Mouse (Mus musculus) kidney, adult 11 months (tissue): ENCODE results near the gene Hist1h1d.
"Not testable (repeated sequence)": the region's sequence is repeated elsewhere in the genome, so short reads cannot be mapped to it uniquely, and the experiment has no call there.

ENCODE experiments used
- DNase-seq: peaks from one replicate; pipeline ENCODE4 v3.0.0; 2022

Hist1h1d gene

DNA sequence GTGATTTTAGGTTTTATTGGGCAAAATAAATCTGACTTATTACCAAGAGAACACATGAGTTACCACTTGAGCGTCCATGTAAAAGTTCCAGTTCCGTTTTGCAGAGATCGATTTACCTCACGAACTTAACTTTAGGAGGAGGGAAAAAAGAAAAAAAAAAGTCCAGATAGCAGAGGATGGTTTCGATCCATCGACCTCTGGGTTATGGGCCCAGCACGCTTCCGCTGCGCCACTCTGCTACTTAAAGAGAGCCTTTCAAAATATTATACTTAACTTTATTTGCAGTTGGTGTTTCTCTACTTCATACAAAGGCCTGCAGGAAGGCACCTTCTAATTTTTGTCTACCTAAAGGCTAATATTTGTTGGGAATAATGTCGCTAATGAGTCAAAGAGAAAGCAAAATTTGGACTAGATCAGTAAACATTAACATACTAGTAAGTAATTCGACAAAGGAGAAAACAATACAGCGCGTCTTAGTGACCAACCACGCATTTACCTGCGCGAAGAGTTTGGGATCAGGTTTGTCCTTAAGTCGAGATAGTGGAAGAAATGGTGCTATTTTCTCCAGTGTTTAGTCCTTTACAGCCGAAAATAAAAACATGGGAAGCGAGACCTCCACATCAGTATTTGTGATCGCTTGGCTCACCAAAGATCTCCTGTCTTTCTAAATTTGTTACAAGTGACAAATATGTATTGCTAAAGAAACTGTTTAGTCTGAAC, 22.7 kb upstream of the Hist1h1d start:
- peak; percentile 43 for DNase-seq

DNA sequence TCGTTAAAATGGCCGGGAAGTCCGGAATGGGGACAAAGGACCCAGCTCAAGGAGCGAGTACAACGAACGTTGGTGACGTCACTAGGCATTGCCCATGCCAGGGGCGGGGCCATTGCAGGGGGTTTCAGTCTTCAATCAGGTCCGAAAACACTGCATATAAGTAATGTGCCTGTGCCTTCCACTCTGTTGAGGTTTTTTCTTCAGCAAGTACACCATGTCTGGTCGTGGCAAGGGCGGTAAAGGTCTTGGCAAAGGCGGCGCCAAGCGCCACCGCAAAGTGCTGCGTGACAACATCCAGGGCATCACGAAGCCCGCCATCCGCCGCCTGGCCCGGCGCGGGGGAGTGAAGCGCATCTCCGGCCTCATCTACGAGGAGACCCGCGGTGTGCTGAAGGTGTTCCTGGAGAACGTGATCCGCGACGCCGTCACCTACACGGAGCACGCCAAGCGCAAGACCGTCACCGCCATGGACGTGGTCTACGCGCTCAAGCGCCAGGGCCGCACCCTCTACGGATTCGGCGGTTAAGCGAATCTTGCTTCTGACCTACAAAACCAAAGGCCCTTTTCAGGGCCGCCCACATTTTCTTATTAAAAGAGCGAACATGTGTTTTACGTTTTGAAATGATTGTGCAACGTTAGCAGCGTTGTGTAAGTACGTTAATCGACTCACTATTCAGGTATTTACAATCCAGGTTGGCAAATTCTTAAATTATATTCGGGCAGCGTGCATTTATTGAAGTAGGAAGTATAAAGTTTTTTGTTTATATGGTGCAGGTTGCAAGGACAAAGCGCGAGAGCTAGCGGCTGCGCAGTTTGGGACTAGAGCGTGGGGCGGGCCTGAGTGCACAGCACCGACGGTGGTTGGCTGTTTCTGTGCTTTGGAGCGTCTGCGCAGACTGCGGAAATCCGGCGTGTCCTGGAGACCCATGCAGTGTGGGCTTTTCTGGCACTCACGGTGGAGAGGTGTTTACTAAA, 21.9 kb upstream of the Hist1h1d start, which contains the start of gene Hist1h4h:
TSS of gene Hist1h4h (plus strand) at position 150 of the 975 bp plus-strand sequence.
- peak; percentile 96 for DNase-seq

DNA sequence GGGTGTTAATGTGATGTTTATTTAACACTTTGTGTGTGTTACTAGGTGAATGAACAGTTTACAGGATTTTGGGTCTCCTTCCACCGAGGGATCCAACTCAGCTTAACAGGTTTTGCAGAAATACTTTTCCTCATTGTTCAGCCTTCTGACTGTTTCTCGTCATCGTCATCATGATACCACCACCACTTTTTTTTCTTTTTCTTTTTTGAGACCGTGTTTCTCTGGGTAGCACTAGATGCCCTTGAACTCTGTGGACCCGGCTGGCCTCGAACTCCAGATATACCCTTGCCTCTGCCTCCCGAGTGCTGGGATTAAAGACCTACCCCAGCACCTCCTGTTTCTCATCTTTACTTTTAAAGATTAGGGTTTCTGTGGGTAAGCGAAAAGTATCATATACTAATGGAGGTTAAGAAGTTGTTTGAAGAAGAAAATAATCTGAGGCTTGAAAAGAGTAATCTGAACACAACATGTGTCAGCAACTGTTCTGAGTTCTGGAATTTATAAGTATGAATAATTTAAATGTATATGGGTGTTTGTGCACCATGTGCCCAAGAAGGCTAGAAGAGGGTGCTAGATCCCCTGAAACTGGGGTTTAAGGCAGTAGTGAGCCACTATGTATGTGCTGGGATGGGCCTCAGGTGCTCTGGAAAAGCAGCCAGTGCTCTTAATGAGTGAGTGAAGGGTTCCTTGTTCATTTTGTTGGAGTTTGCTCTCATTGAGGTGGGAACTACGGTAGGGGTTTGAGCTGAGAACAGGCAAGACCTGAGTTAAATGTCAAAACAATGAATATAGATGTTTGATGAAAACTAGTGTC, 20.6 kb upstream of the Hist1h1d start:
- no peak for DNase-seq

DNA sequence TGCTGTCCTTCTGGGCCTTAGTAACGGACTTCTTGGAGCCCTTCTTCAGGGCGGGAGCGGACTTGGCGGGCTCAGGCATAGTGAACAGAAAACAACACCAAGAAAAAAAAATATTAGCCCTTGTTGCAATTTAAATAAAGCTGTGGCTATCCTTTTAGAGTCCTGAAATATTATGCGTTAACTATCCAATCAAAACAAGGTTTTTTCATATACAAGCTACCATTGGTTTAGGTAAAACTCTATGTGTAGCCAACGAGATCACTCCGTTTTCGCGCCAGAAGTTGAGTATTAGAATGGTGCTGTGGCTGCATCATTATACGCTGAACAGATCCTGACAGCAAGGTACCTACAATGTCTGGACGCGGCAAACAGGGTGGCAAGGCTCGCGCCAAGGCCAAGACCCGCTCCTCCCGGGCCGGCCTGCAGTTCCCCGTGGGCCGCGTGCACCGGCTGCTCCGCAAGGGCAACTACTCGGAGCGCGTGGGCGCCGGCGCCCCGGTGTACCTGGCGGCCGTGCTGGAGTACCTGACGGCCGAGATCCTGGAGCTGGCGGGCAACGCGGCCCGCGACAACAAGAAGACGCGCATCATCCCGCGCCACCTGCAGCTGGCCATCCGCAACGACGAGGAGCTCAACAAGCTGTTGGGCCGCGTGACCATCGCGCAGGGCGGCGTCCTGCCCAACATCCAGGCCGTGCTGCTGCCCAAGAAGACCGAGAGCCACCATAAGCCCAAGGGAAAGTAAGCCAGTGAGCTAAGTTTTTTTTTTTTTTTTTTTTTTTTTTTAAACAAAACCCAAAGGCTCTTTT, 19.3 kb upstream of the Hist1h1d start, which contains the start of gene Hist1h2af:
TSS of gene Hist1h2af (plus strand) at position 347 of the 808 bp plus-strand sequence.
- DNase-seq = peak; percentile 57

DNA sequence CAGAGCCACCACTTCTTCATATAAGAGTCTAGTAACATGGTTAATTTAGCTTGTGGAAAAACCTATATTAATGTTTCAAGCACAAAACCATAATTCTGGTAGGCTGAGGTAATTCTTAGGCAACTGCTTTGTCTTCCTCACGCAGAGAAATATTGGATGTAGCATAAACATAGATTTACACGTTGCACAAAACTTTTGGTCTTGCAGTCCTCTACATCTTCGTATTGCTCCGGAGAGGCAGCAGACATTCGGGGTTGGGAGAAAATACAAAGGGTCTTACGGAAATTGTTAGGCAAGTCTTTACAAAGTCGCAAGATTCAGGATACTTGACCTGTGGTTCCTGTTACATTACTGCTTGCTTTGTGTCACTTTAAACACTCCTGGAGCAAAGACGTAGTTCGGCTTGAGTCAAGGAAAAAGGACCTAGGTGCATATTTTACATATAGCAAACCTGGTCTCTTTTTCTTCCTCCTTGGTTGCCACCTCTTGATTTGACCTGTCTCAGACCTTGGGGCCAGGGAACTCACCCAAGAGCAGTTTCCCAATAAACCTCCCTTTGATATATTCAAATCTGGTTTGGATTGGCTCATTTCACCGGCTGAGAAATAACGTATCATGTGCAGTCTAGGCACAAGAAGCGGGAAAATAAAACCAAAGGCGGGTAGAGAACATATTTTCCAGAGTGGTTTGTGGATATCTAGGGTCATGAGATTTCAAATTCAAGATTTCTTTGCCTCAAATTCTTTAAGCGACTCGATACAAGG, 18.5 kb upstream of the Hist1h1d start:
- no peak for DNase-seq

DNA sequence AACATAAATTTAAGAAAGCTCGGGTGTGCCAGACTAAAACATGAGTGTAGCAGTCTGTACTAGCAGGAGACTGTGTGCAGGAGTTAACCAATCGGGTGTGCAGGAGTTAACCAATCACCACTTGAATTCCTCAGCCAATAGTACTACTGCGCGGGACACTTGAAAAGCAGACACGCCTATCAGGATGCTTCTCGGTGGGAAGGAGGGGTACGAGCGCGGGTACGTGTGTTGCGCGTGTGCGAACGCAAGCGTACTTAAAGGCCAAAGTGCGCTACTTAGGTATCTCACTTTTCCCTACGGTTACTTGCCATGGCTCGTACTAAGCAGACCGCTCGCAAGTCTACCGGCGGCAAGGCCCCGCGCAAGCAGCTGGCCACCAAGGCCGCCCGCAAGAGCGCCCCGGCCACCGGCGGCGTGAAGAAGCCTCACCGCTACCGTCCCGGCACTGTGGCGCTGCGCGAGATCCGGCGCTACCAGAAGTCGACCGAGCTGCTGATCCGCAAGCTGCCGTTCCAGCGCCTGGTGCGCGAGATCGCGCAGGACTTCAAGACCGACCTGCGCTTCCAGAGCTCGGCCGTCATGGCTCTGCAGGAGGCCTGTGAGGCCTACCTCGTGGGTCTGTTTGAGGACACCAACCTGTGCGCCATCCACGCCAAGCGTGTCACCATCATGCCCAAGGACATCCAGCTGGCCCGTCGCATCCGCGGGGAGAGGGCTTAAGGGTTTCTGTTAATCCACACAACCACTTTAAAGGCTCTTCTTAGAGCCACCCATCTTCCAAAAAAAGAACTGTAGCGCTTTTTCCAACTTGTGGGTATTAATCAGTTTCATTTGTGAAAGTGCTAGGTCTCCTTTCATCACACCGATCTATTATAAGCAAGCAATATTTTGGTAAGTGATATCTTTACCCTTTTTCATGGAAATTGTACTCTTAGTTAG, 17.7 kb upstream of the Hist1h1d start, which contains the start of gene Hist1h3g:
TSS of gene Hist1h3g (plus strand) at position 286 of the 939 bp plus-strand sequence.
- peak; percentile 77 for DNase-seq

DNA sequence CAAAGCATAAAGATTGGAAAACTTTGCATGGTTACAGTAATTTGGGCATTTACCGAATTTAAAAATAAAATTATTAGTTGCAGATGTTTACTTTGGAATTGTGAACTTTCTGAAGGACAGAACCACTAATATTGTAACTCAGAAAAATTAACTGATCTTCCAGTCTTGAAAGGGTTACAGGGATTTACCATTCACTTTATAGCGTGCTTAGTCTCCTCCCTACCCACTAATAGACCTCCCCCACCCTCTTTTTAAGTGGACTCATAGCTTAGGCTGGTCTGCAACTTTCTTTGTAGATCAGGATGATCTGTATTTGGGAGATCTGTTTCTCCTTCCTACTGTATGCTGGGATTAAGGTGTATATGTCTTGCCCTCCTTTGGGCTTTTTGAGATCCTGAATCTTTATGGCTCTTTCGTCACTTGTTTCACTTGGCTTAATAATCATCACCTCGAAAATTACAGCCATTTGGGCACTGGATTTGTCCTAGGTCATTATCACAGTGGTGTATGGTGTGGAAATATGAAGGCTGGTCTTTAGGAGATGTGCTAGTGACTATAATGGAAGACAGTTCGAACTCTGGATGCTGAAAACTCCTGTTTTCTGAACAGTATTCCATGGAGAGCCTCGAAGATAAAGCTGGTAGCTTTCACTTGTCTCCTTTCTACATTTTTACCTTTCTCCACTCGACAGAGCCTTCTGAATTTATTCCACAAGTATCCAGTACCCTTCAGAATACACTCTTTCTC, 16.8 kb upstream of the Hist1h1d start:
- DNase-seq = no peak

DNA sequence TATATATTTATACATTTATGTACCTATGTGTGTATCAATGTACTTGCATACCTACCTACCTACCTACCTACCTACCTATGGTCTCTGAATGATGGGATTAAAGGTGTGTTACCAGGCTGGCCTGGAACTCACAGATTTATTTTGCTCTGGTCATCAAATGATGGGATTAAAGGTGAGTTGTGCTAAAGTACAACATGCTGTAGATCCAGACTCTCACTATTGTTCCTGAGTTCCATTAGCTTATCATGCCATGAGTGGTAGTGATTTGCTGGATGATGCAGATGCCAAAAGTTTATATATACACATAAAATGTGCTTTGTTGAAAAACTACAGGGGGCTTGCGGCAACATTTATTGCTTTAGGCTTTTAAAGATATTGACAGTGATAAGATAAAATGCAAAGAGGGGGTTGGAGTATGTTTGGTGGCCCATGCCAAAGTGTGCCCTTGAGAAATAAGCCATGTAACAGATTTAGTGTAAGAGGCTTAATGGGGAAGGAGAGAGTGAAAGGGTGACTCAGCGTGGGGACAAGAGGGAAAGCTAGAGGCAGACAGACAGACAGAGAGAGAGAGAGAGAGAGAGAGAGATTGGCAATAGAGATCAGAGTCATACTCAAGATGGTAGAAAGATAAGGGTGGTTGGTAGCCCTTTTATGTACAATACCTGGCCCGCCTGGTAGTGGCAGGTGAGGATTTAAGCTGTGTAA, 15.9 kb upstream of the Hist1h1d start:
- DNase-seq = no peak

DNA sequence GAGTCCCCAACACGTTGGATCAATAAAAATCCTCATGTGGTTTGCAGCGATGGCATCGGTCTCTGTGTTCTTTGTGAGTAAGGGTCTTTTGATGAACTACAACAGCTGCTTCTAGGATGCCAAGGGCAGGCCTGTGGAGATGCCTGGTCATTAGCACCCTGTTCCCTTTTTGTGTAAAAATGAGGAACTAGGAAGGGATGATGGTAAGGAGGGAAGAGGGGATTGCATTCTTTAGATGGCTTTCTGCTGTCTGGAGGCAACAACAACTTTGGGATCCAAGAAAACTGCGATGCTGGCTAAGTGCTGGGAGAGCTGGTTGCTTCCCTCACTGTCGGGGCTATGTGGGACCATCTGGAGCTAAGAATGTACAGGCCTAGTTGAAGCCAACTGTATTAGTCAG, 14.8 kb upstream of the Hist1h1d start:
- no peak for DNase-seq

DNA sequence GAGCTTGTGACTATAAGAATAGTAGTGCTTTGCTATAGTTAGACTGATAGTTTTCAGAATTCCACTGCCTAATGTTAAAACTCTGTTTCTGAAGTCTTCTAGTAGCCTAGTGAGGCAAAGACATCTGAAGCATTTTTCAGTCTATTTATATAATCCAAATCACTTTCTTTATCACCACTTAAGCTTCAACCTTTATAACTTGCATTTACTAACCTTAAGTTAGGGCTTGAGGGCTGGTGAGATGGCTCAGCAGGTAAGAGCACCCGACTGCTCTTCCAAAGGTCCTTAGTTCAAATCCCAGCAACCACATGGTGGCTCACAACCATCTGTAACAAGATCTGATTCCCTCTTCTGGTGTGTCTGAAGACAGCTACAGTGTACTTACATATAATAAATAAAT, 13.2 kb upstream of the Hist1h1d start:
- DNase-seq = not testable (repeated sequence)

DNA sequence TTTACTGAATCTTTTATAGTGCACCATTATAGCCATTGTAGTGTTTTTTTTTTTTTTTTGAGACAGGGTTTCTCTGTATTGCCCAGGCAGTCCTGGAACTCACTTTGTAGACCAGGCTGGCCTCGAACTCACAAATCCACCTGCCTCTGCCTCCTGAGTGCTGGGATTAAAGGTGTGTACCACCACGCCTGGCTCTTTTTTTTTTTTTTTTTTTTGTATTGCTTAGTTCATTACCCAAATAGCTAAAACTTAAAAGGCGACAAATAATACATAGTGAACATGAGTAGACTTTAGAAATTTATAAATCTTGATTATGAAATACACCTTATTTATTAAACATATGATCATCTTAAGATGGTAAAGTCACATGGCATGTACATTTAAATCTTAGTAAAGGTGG, 11.6 kb upstream of the Hist1h1d start:
- no peak for DNase-seq

DNA sequence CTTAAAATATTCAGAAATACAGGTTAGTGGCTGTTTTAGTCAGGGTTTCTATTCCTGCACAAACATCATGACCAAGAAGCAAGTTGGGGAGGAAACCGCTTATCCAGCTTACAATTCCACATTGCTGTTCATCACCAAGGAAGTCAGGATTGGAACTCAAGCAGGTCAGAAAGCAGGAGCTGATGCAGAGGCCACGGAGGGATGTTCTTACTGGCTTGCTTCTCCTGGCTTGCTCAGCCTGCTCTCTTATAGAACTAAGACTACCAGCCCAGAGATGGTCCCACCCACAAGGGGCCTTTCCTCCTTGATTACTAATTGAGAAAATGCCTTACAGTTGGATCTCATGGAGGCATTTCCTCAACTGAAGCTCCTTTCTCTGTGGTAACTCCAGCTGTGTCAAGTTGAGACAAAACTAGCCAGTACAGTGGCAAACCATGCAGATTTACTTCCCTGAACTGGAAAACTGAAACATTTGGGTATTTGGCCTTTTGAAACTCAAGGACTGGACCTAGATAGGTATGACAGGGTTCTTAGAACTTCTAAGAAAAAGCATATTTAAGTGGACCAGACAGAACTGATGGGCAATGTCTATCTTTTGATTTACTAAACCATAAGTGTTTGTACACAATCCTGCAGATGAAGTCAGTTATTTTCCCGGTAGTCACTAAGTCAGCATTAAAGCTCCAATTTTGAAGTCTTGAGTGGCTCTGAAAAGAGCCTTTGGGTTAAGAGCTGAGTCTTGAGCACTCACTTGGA, 10.7 kb upstream of the Hist1h1d start:
- not testable (repeated sequence) for DNase-seq

DNA sequence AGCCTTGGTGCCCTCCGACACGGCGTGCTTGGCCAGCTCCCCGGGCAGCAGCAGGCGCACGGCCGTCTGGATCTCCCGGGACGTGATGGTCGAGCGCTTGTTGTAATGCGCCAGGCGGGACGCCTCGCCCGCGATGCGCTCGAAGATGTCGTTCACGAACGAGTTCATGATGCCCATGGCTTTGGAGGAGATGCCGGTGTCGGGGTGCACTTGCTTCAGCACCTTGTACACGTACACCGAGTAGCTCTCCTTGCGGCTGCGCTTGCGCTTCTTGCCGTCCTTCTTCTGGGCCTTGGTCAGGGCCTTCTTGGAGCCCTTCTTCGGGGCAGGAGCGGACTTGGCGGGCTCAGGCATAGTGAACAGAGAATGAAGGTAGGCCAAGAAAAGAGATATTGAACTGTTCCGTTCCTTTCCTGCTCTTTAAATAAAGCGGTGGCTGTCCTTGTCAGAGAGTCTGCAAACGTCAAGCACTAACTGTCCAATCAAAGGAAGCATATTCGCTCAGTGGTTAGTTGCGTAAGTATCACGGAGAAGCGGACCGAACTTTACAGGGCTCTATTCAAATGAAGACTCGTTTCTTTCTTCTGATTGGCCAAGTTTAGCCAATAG, 10.0 kb upstream of the Hist1h1d start, which contains the start of gene Hist1h2bh:
TSS of gene Hist1h2bh (minus strand) at position 394 of the 609 bp plus-strand sequence.
- peak; percentile 77 for DNase-seq

DNA sequence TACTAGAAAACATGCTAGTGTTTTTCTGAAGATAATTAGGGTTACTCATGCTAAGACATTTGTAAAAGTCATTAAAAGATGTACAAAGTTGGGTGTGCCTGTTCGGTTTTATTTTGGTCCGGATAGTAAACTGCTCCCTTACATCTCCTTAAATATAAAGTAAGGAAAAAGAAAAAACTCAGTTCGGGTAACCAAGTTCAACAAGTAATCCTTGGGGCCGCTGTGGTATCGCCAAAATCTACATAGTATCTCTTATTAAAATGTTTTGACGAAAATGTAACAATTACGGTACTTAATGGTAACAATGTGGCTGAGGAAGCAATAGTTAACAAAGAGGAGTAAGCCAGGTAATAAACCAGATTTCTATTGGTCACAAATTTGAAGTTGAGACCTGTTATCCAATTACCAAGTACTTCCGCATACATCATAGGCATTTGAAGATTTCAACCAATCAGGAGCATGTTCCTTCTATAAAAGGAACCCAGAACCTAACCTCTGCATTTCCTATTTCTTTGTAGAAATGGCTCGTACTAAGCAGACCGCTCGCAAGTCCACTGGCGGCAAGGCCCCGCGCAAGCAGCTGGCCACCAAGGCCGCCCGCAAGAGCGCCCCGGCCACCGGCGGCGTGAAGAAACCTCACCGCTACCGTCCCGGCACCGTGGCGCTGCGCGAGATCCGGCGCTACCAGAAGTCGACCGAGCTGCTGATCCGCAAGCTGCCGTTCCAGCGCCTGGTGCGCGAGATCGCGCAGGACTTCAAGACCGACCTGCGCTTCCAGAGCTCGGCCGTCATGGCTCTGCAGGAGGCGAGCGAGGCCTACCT, 8.9 kb upstream of the Hist1h1d start, which contains the start of gene Hist1h3f:
TSS of gene Hist1h3f (plus strand) at position 88 of the 822 bp plus-strand sequence.
- DNase-seq = peak; percentile 65

DNA sequence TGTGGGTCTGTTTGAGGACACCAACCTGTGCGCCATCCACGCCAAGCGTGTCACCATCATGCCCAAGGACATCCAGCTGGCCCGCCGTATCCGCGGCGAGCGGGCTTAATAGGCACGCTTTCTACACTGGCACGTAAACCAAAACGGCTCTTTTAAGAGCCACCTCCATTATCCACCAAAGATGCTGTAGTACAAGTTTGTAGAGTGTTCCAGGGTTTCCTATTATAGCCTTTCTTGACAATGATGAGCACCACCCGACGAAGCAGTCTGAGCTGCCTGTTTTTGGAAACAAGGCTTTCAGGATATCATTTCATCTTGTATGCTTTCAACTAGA, 8.3 kb upstream of the Hist1h1d start:
- not testable (repeated sequence) for DNase-seq

DNA sequence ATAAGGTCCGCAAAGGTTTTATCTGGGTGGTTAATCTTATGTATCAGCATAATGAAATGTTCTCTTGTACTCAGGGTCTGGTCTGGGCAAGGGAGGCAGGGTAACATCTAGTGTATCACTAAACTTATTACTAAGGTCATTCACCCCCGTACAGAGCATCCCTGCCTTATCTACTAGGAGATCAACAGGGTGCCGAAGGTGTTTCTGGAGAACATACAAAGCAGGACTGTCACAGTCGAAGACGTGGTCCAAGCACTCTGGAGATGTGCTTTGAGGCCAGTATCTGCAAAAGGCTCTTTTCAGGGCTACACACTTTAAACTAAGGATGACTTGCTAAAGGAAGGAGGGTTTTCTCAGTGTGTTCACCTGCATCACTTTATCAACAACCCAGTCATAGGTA, 6.4 kb upstream of the Hist1h1d start:
- no peak for DNase-seq
